Mouse (Mus musculus) kidney, postnatal 25 days (tissue): ENCODE data around the gene Ctso.

Experiments used
- DNase-seq, 2 experiments: peaks; one replicate each; pipeline ENCODE4 v3.0.0; 2021; ENCODE audit warnings: mixed read lengths in 2 of 2

Ctso gene

DNA sequence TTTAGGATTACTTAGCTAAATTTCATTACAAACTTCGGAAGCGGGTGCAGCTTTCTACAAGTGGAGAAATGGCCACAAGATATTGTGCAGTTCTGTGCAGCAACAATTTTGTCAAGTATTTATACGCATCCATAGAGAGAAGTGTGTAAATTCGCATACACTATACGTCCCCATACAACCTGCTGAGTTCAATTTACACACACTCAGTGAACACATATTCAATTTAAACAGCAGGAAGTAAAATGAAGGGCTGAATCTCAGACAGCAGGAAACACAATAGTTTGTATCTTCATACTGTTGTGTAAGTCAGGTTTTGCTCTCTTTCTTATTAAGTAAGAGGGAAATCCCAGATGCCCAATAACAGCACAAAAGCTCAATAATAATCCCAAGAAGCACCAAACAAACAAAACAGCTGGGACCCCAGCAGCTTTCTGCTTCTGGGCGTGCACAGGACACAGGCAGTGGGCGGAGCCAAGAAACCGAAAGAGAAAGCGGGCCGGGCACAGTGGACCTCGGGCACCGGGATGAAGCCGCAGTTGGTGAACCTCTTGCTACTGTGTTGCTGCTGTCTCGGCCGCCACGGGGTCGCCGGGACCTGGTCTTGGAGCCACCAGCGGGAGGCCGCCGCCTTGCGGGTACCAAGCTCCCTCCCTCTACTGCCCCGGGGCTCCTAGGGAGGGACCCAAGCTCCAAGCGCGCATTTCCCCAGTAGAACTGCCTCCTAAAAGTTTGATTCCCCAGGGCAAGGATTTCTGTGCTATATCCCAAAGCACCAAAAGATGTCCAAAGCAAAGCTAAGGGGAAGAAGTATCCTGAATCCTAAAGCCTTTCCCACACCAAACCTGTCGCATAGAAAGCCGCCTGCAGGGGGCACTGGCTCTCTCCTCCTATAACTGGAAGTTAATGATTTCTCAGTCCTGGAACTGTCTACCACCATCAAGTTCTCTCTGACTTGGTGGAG, at the start of gene Ctso:
Gene Ctso (plus strand): TSS at position 461 of the 961 bp plus-strand sequence.
- DNase-seq, result peak; percentile 92 to 94

- no peak for DNase-seq
Observed at GRCm38 (mm10) chr3:81883916-81884315, 48.5 kb upstream of the Ctso start.

DNA sequence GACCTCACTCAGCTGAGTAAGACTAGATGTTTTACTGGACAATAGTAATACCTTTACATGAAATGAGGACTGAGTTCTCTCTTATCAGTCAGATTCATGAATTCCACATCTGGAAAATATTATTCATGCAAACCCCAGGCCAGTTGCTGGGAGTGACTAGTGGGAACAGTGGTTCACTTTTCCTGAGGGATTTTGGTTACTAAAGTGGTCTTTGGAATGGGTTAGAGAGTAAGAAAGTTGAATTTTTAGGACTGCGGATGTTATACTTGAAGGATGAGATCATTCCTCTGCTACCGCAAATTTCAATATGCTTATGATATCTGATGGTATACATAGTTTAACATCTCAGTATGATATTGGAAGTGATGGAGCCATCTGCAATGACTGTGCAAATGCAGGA, 46.8 kb upstream of the Ctso start:
- no peak for DNase-seq

DNA sequence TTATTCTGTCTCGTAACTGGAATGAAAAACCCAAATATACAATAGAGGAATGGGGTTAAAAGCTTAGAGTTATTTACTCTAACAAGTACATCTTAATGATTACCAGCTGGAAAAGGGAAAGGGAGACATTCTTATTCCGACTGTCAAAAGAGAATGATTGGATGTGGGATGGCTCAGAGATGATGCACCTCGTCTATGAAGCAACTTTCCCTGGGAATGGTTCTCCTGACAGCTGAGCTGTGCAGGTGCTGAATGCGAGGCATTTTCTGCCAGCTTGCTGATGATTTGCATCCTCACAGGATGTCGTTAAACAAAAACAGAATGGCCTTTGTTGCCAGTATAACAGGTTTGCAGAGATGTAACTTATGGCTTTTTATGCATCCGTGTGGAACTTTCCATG, 43.3 kb upstream of the Ctso start:
- DNase-seq, result no peak

DNA sequence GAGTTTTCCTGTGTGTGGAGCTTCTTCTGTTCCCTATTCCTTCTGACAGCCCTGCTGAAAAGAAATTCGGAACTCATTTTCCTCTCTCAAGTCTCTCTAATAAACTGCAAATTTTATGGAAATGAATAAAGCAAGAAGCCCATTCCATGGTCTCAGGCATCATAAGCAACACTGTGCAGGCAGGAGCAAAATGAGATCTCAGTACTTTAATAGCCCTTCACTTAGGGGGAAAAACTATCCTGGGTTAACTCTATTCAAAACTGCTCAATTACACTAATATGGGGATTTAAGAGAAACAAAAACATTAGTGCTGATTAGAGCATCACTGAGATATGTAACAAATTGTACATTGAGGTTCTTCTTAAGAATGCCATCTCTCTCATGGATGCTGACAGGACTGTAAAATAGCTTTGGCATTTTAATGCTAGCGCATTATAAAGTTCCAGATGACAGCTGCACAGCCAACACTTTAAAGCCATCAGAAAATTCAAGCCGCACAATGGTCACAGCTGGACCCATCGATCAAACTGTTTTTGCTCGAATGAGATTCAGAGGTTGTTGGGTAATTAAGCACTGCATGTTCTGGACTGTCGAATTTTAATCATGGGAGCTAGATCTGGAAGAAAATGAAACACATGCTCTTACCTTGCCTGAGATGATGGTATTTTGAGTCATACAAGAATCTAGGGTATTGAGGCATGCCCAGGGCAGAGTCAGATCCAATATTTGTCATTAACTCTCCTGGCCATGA, 21.9 kb upstream of the Ctso start:
- no peak for DNase-seq

GRCm38 (mm10) chr3:81916030-81916686, 16.2 kb upstream of the Ctso start:
- no peak for DNase-seq

DNA sequence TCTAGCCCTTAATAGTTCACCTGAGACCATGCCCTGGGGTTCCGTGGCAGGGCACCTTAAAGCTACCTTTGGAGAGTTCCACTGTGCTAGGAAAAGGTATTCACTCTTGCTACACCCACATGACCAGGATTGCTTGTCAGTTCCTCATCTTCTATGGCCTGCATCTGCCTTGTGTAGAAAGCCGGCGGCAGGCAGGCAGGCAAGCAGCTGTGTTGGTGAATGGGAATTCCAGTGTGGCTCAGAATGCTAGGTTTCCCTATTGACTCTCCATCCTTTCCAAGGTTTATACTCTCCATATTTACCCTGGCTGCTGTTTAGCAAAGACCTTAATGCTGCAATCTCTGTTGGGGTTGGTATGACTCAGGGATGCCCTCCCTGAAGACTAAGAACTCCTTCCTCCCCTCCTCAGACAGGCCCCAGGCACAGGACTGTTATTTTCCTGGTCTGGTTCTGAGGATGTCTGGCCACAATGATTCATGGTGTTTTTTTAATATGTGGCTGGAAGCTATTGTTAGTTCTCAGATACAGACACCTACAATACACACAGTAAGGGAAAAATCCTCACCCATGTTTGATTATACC, 15.0 kb upstream of the Ctso start:
- no peak for DNase-seq

- no peak for DNase-seq
Observed at GRCm38 (mm10) chr3:81918215-81918614, 14.2 kb upstream of the Ctso start.

DNA sequence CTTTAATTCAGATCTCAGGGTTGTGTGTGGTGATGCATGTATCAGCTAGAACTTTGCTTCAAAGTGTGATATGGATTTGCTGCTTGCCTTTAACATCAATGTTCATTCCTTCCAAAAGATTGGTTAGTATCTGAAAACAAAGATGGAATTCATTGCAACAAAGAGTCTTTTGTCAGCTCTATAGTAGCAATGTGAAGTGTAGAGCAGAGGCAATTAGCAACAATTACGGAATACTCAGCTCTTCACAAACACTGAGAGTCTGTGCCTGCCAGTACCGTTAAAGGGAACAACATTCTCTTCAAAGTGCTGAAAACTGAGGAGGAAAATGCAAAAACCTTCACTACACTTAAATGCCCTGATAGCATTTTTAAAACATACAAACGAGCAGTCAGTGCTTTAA, 12.7 kb upstream of the Ctso start:
- DNase-seq, result no peak

- DNase-seq, result no peak
Observed at GRCm38 (mm10) chr3:81922910-81923309, 9.5 kb upstream of the Ctso start.

- DNase-seq, result peak; percentile 34 to 54
Observed at GRCm38 (mm10) chr3:81924931-81925330, 7.5 kb upstream of the Ctso start.

DNA sequence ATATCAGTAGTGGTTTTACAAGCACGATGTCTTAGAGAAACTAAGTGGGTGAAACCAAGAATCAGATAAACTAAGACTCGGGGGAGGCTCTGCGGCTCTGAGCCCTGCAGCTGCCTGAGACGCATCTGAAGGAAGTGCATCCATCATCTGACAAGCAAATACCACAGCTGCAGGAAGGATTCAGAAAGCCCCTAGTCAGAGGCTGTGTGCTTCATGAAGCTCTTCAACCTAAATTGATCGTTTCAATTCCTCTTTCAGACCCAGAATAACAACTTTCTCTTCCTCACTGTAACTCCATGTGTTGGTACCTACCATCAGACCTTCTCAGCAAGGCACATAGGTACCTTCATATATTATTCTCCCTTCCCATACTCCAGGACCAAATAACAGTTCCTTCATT, 6.5 kb upstream of the Ctso start:
- DNase-seq, result no peak

DNA sequence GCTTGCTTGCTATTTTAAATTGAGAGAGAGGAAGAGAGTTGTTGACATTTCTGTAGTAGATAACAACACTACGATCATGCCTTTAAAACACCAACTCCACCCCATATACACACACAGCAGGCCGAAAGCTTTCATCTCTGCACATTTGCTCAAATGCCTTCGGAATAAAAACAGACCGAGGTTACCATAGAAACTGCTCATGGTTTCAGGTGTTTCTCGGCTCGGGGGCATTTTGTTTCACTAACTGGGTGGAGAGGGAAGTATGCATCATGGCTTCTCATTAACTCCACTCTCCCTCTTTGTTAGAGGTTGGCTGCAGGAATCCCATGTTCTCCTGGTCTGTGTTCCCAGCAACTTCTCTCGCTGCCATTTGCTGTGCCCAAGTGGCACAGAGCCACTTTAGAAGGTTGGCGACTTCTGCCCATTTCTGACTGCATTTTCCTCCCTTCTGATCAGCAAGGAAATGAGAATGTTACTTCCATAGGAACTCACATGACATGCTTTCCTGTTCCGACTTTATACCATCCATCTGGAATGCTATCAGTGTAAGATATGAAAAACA, 5.6 kb upstream of the Ctso start:
- no peak for DNase-seq

- DNase-seq, result no peak
Observed at GRCm38 (mm10) chr3:81929073-81929472, 3.3 kb upstream of the Ctso start.

DNA sequence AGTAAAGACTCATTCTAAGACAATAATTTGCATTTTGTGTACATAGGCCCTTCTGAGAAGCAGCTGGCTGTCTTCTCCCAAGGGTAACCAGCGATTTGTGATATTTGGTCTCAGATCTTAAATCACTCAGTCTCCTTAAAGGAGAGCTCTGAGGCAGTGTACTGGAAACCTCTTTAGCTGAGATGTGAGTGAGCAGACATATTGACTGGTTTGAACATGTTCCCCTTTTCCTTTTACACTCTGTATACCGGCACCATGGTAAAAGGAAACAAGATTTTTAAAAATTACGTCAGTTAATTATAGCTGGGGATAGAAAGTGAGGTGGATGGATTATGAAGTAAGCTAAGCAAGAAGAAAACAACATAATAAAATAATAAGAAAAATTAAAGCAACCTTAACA, 706 bp upstream of the Ctso start:
- DNase-seq, result no peak

GRCm38 (mm10) chr3:81933348-81933747, 947 bp downstream of the Ctso start:
- no peak for DNase-seq

GRCm38 (mm10) chr3:81938924-81939323, 6.5 kb downstream of the Ctso start:
- DNase-seq, result peak in 1 of 2 experiments; percentile 36

DNA sequence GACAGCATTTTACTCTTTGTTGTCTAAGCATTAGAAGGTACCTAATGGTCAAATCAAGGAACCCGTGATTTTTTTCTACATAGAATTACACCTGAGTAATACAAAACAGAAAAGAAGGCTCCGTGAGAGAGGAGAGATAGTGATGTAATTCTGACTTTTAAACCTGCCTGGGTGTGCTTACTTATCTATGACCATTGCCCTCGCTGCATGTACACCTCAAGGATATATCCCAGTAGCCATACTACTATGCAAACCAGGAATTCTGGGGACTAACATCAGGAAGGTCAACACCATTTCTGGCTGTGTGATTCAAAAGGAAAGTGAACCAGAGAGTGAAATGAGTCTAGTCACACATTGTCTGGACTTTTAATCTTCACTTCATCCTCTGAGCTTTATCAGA, 9.9 kb downstream of the Ctso start:
- DNase-seq, result no peak

GRCm38 (mm10) chr3:81943097-81943496, 10.7 kb downstream of the Ctso start:
- DNase-seq, result no peak

GRCm38 (mm10) chr3:81944851-81945393, 12.5 kb downstream of the Ctso start:
- DNase-seq, result no peak

DNA sequence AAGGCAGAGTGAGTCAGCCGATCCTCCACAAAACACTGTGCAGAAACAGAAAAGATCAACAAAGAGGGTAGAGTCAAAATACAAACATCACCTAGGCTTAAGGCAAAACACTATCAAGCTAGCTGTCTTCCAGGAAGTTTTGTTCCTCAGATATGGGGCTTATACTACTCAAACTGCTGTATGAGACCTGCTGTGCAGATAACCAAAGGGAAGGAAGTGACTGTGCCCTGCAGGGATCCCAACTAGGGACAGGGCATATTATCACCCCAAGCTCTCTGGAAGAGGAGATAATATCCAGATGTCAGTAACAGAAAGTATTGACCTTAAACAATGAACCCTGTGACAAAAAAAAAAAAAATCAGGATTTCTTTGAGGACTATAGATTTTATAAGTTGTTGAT, 16.6 kb downstream of the Ctso start:
- DNase-seq, result no peak

GRCm38 (mm10) chr3:81951785-81952184, 19.4 kb downstream of the Ctso start:
- DNase-seq, result no peak
